Mouse (Mus musculus) heart, embryonic 14.5 days (tissue): ENCODE results near the gene Mllt10. TPM values are rescaled to one million over a fixed set of nuclear protein-coding genes. Genes with fewer than 3 reads are reported as not detected.

ENCODE experiments used
- ATAC-seq: fragments of 200-750 bp; cut with Nextera tagmentation; 2 replicates; pipeline ENCODE4 v1.8.0; 2017; ENCODE audit warnings: low read depth, moderate TSS enrichment; ENCODE audit not compliant: insufficient number of reproducible peaks, insufficient read depth, low FRiP score
- H3K27ac ChIP-seq, 2 experiments: fragments of 200-500 bp in 1 of 2; fragments of 300-500 bp in 1 of 2; sonication (generic) in 1 of 2; replicated peaks in 1 of 2; 2 replicates each; pipeline ENCODE4 v1.5.1; 2012 to 2014; ENCODE audit warnings: low read depth in 2 of 2, low read length in 2 of 2, control low read depth in 1 of 2, mild to moderate bottlenecking in 1 of 2, mixed read lengths in 1 of 2; ENCODE audit not compliant: control insufficient read depth in 1 of 2, insufficient read depth in 1 of 2
- H3K27me3 ChIP-seq: fragments of 300-500 bp; sonication (generic); 2 replicates; pipeline ENCODE4 v1.6.1; 2014; ENCODE audit warnings: mild to moderate bottlenecking, low read length, control low read depth; ENCODE audit not compliant: control insufficient read depth, insufficient read depth
- H3K36me3 ChIP-seq: fragments of 300-500 bp; sonication (generic); 2 replicates; pipeline ENCODE4 v1.6.1; 2014; ENCODE audit warnings: mild to moderate bottlenecking, control low read depth, low read length, mixed read lengths; ENCODE audit not compliant: control insufficient read depth, insufficient read depth
- H3K4me1 ChIP-seq, 2 experiments: fragments of 200-500 bp in 1 of 2; fragments of 300-500 bp in 1 of 2; sonication (generic) in 1 of 2; 2 replicates each; pipeline ENCODE4 v1.6.1; 2012 to 2014; ENCODE audit warnings: low read length in 2 of 2, control low read depth in 1 of 2, mixed read lengths in 1 of 2; ENCODE audit not compliant: control insufficient read depth in 2 of 2, insufficient read depth in 2 of 2
- H3K4me2 ChIP-seq: fragments of 300-500 bp; sonication (generic); 2 replicates; pipeline ENCODE4 v1.6.1; 2014; ENCODE audit warnings: mild to moderate bottlenecking, low read length
- H3K4me3 ChIP-seq, 2 experiments: fragments of 200-500 bp in 1 of 2; fragments of 300-500 bp in 1 of 2; sonication (generic) in 1 of 2; 2 replicates each; pipeline ENCODE4 v1.5.1; 2012 to 2014; ENCODE audit warnings: low read length in 2 of 2, mild to moderate bottlenecking in 2 of 2, control low read depth in 1 of 2, low read depth in 1 of 2, moderate library complexity in 1 of 2; ENCODE audit not compliant: control insufficient read depth in 1 of 2, insufficient read depth in 1 of 2
- H3K9ac ChIP-seq: fragments of 300-500 bp; sonication (generic); 2 replicates; pipeline ENCODE4 v1.6.1; 2014; ENCODE audit warnings: mild to moderate bottlenecking, low read length
- H3K9me3 ChIP-seq: fragments of 300-500 bp; sonication (generic); 2 replicates; pipeline ENCODE4 v1.6.1; 2016; ENCODE audit warnings: low read length, control low read depth; ENCODE audit not compliant: control insufficient read depth
- WGBS: fragments of 180-500 bp; shearing (Covaris S2); extraction: QIAGEN DNeasy Blood & Tissue Kit; methylation state at CpG from one replicate; pipeline ENCODE4 v1.1.7; 2014; 5-methylcytosine and 5-hydroxymethylcytosine counted together
- polyA plus RNA-seq: library from polyadenylated mRNA; unstranded; fragments of >200 nt; fragmentation: Nextera tagmentation; extraction: Ambion mirVana; gene quantifications from 2 replicates; pipeline ENCODE4 v1.2.1, GENCODE M21; 2014

Mllt10 gene
- polyA plus RNA-seq, 1 experiment from 2014 or later = 27.1 TPM

- WGBS = 54% methylated on average over 1 of the region's 1 CpGs
- Histone ChIP-seq H3K9ac (no peak overlapping the region), H3K9me3 (no peaks in the 10 kb centered on the region), H3K4me1 (no peaks in the 10 kb centered on the region), H3K36me3 (peaks cover 29% of the 10 kb centered on the region), H3K27me3 (no peaks in the 10 kb centered on the region), H3K4me3 (no peak overlapping the region), H3K4me2 (no peak overlapping the region), H3K27ac (no peak overlapping the region)
- ATAC-seq = no peak
Measured at GRCm38 (mm10) chr2:18169174-18169948, 114.3 kb downstream of the Mllt10 start.

GRCm38 (mm10) chr2:18175234-18175633 lies 120.2 kb downstream of the Mllt10 start:
- ATAC-seq = no peak
- H3K9ac ChIP-seq = no peak overlapping the region
- peaks cover 55% of the 10 kb centered on the region for H3K36me3 ChIP-seq
- H3K27me3 ChIP-seq = no peaks in the 10 kb centered on the region
- H3K4me3 ChIP-seq = no peak overlapping the region
- H3K4me2 ChIP-seq = no peak overlapping the region
- H3K4me1 ChIP-seq = no peaks in the 10 kb centered on the region
- 36% methylated on average over 1 of the region's 1 CpGs for WGBS
- no peaks in the 10 kb centered on the region for H3K9me3 ChIP-seq
- no peak overlapping the region for H3K27ac ChIP-seq

GRCm38 (mm10) chr2:18176235-18176634 lies 121.2 kb downstream of the Mllt10 start:
- Histone ChIP-seq H3K9me3 (no peaks in the 10 kb centered on the region), H3K4me3 (no peak overlapping the region), H3K27me3 (no peaks in the 10 kb centered on the region), H3K36me3 (peaks cover 51% of the 10 kb centered on the region), H3K4me2 (no peak overlapping the region), H3K27ac (no peak overlapping the region), H3K4me1 (no peaks in the 10 kb centered on the region), H3K9ac (no peak overlapping the region)
- ATAC-seq = no peak
- 90% methylated on average over 3 of the region's 3 CpGs for WGBS

GRCm38 (mm10) chr2:18180323-18180722 lies 125.3 kb downstream of the Mllt10 start:
- Histone ChIP-seq H3K4me1 (no peaks in the 10 kb centered on the region), H3K9me3 (no peaks in the 10 kb centered on the region), H3K4me3 (no peak overlapping the region), H3K9ac (no peak overlapping the region), H3K4me2 (no peak overlapping the region), H3K27ac (no peak overlapping the region), H3K36me3 (peaks cover 67% of the 10 kb centered on the region), H3K27me3 (no peaks in the 10 kb centered on the region)
- ATAC-seq = no peak
- WGBS = 90% methylated on average over 5 of the region's 5 CpGs

- Histone ChIP-seq H3K4me3 (no peak overlapping the region), H3K27me3 (no peaks in the 10 kb centered on the region), H3K9ac (no peak overlapping the region), H3K9me3 (no peaks in the 10 kb centered on the region), H3K4me2 (no peak overlapping the region), H3K27ac (no peak overlapping the region), H3K36me3 (peaks cover 73% of the 10 kb centered on the region), H3K4me1 (no peaks in the 10 kb centered on the region)
- no peak for ATAC-seq
- 89% methylated on average over 3 of the region's 3 CpGs for WGBS
Measured at GRCm38 (mm10) chr2:18181631-18182030, 126.6 kb downstream of the Mllt10 start.

GRCm38 (mm10) chr2:18183079-18183478 lies 128.0 kb downstream of the Mllt10 start:
- no peak overlapping the region for H3K4me2 ChIP-seq
- no peak overlapping the region for H3K9ac ChIP-seq
- H3K4me3 ChIP-seq = no peak overlapping the region
- ATAC-seq = no peak
- no peaks in the 10 kb centered on the region for H3K9me3 ChIP-seq
- no peaks in the 10 kb centered on the region for H3K4me1 ChIP-seq
- no peak overlapping the region for H3K27ac ChIP-seq
- peaks cover 75% of the 10 kb centered on the region for H3K36me3 ChIP-seq
- no peaks in the 10 kb centered on the region for H3K27me3 ChIP-seq

GRCm38 (mm10) chr2:18188367-18188766 lies 133.3 kb downstream of the Mllt10 start:
- no peaks in the 10 kb centered on the region for H3K4me1 ChIP-seq
- H3K36me3 ChIP-seq = peaks cover 65% of the 10 kb centered on the region
- no peak overlapping the region for H3K4me2 ChIP-seq
- no peaks in the 10 kb centered on the region for H3K27me3 ChIP-seq
- H3K4me3 ChIP-seq = no peak overlapping the region
- ATAC-seq = no peak
- H3K9ac ChIP-seq = no peak overlapping the region
- H3K27ac ChIP-seq = no peak overlapping the region
- no peaks in the 10 kb centered on the region for H3K9me3 ChIP-seq
- WGBS = 74% methylated on average over 2 of the region's 2 CpGs

- H3K4me3 ChIP-seq = no peak overlapping the region
- no peak for ATAC-seq
- 0 out of 4 replicates have a peak, but pooled peaks cover 0 to 4% of the 10 kb centered on the region in 2 experiments for H3K4me1 ChIP-seq
- H3K9me3 ChIP-seq = no peaks in the 10 kb centered on the region
- no peaks in the 10 kb centered on the region for H3K27me3 ChIP-seq
- H3K4me2 ChIP-seq = no peak overlapping the region
- peaks cover 49% of the 10 kb centered on the region for H3K36me3 ChIP-seq
- H3K27ac ChIP-seq = no peak overlapping the region
- 81% methylated on average over 4 of the region's 4 CpGs for WGBS
- no peak overlapping the region for H3K9ac ChIP-seq
Measured at GRCm38 (mm10) chr2:18195285-18195684, 140.2 kb downstream of the Mllt10 start.
